Mouse (Mus musculus): ENCODE data around the gene Camk1d. TPM values are rescaled to one million over a fixed set of nuclear protein-coding genes. Genes with fewer than 3 reads are reported as not detected.

Camk1d gene
- total RNA-seq, 2 experiments from 2014 or later, result 118 to 141 TPM

- no peak for DNase-seq (ENCODE audit: low spot score in 2 of 2)
Measured at GRCm38 (mm10) chr2:5357056-5357455, 357.3 kb downstream of the Camk1d start.

GRCm38 (mm10) chr2:5352821-5353522 is 361.3 kb downstream of the Camk1d start:
- peak in 1 of 2 experiments; percentile 20 for DNase-seq (ENCODE audit: low spot score in 2 of 2)

GRCm38 (mm10) chr2:5345344-5345743 is 369.0 kb downstream of the Camk1d start:
- DNase-seq (ENCODE audit: low spot score in 2 of 2), result peak in 1 of 2 experiments; percentile 36

- DNase-seq (ENCODE audit: low spot score in 2 of 2), result no peak
Measured at GRCm38 (mm10) chr2:5327533-5328250, 386.6 kb downstream of the Camk1d start.

GRCm38 (mm10) chr2:5324806-5325205 is 389.5 kb downstream of the Camk1d start:
- DNase-seq (ENCODE audit: low spot score in 2 of 2), result no peak

GRCm38 (mm10) chr2:5321660-5322295 is 392.5 kb downstream of the Camk1d start:
- no peak for DNase-seq (ENCODE audit: low spot score in 2 of 2)

- DNase-seq (ENCODE audit: low spot score in 2 of 2), result no peak
Measured at GRCm38 (mm10) chr2:5319138-5319537, 395.2 kb downstream of the Camk1d start.

- no peak for DNase-seq (ENCODE audit: low spot score in 2 of 2)
Measured at GRCm38 (mm10) chr2:5316763-5317162, 397.6 kb downstream of the Camk1d start.

- no peak for DNase-seq (ENCODE audit: low spot score in 2 of 2)
Measured at GRCm38 (mm10) chr2:5316217-5316616, 398.1 kb downstream of the Camk1d start.

GRCm38 (mm10) chr2:5315291-5315828 is 399.0 kb downstream of the Camk1d start:
- DNase-seq (ENCODE audit: low spot score in 2 of 2), result no peak

- no peak for DNase-seq (ENCODE audit: low spot score in 2 of 2)
Measured at GRCm38 (mm10) chr2:5314530-5315166, 399.7 kb downstream of the Camk1d start.

GRCm38 (mm10) chr2:5305156-5305555 is 409.2 kb downstream of the Camk1d start:
- no peak for DNase-seq (ENCODE audit: low spot score in 2 of 2)

GRCm38 (mm10) chr2:5304451-5304850 is 409.9 kb downstream of the Camk1d start:
- no peak for DNase-seq (ENCODE audit: low spot score in 2 of 2)

- DNase-seq (ENCODE audit: low spot score in 2 of 2), result no peak
Measured at GRCm38 (mm10) chr2:5301286-5301685, 413.0 kb downstream of the Camk1d start.

- DNase-seq (ENCODE audit: low spot score in 2 of 2), result no peak
Measured at GRCm38 (mm10) chr2:5298071-5298470, 416.2 kb downstream of the Camk1d start.

GRCm38 (mm10) chr2:5296749-5297545 is 417.4 kb downstream of the Camk1d start:
- DNase-seq (ENCODE audit: low spot score in 2 of 2), result no peak

- DNase-seq (ENCODE audit: low spot score in 2 of 2), result no peak
Measured at GRCm38 (mm10) chr2:5295098-5295497, 419.2 kb downstream of the Camk1d start.

GRCm38 (mm10) chr2:5294451-5294850 is 419.9 kb downstream of the Camk1d start:
- DNase-seq (ENCODE audit: low spot score in 2 of 2), result no peak

- DNase-seq (ENCODE audit: low spot score in 2 of 2), result no peak
Measured at GRCm38 (mm10) chr2:5288593-5288992, 425.7 kb downstream of the Camk1d start.

- no peak for DNase-seq (ENCODE audit: low spot score in 2 of 2)
Measured at GRCm38 (mm10) chr2:5287044-5287380, 427.3 kb downstream of the Camk1d start.
